Mouse (Mus musculus) myocyte (in vitro differentiated cells): ENCODE measurements around the gene Bckdha.

Experiments used
- CEBPB ChIP-seq: IDR thresholded peaks from 2 replicates; pipeline ENCODE4 v1.6.1; 2011; ENCODE audit warnings: mild to moderate bottlenecking, moderate library complexity; ENCODE audit not compliant: poor library complexity, insufficient read depth, severe bottlenecking
- E2F4 ChIP-seq: IDR thresholded peaks from one replicate; pipeline ENCODE4 v1.6.1; 2011; ENCODE audit warnings: mild to moderate bottlenecking, control low read depth, moderate library complexity; ENCODE audit not compliant: insufficient read depth
- MYOG ChIP-seq, 3 experiments: IDR thresholded peaks; one replicate each; pipeline ENCODE4 v1.6.1; 2011; ENCODE audit warnings: control low read depth in 2 of 3, low read depth in 2 of 3, mild to moderate bottlenecking in 2 of 3; ENCODE audit not compliant: insufficient read length in 2 of 3, control insufficient read depth in 1 of 3, insufficient read depth in 1 of 3
- POLR2A ChIP-seq: IDR thresholded peaks from one replicate; pipeline ENCODE4 v1.6.1; 2011; ENCODE audit warnings: low read depth, mild to moderate bottlenecking, control low read depth, moderate library complexity; ENCODE audit not compliant: insufficient read length
- POLR2AphosphoS2 ChIP-seq: IDR thresholded peaks from one replicate; pipeline ENCODE4 v1.6.1; 2011; ENCODE audit warnings: low read depth, control low read depth; ENCODE audit not compliant: insufficient read length
- TCF12 ChIP-seq: IDR thresholded peaks from one replicate; pipeline ENCODE4 v1.6.1; 2011; ENCODE audit warnings: mild to moderate bottlenecking, control low read depth; ENCODE audit not compliant: poor library complexity, insufficient read depth, severe bottlenecking

GRCm38 (mm10) chr7:25615706-25616011, 43.1 kb downstream of the Bckdha start, which contains the start of gene Erich4:
- no peak for TF ChIP-seq POLR2AphosphoS2
- TF ChIP-seq E2F4, result no peak
- no peak for TF ChIP-seq TCF12
- no peak for TF ChIP-seq POLR2A
- TF ChIP-seq CEBPB, result no peak
- TF ChIP-seq MYOG (IDR thresholded peaks at IDR 0.05; ENCODE audit: control insufficient read depth in 1 of 3, insufficient read depth in 1 of 3, insufficient read length in 2 of 3, low read depth in 2 of 3), result no peak
